Mouse (Mus musculus) hematopoietic stem cell, adult 5-6 weeks (primary cell): ENCODE results near the gene Xlr4a. TPM values are rescaled to one million over a fixed set of nuclear protein-coding genes. Genes with fewer than 3 reads are reported as not detected.

ENCODE experiments used
- total RNA-seq: library from RNA; stranded (forward); fragments of 172-1452, 232-1000 nt; gene quantifications from 2 replicates; pipeline ENCODE4 v1.2.3, GENCODE M21; 2017

The Xlr4a gene
- total RNA-seq, 1 experiment from 2014 or later = 48.7 TPM

Other genes starting within 250 kb of the Xlr4a start
- gene Cetn2, start 164.1 kb downstream of the Xlr4a start, total RNA-seq = 98.1 and 157 TPM in 2 replicates
- 16.8 and 18.1 TPM in 2 replicates for gene Nsdhl, start 163.9 kb downstream of the Xlr4a start, total RNA-seq
- 0.13 TPM in 1 of 2 replicates, not detected in the other for gene Zfp185, start 95.1 kb downstream of the Xlr4a start, total RNA-seq
- gene Pnma5, start 45.4 kb downstream of the Xlr4a start, total RNA-seq = not detected in 2 replicates
- not detected in 2 replicates for gene Pnma3, start 17.7 kb downstream of the Xlr4a start, total RNA-seq
- gene Xlr3a, start 14.6 kb upstream of the Xlr4a start, total RNA-seq = 7.7 and 7.9 TPM in 2 replicates
- 0.15 TPM in 1 of 2 replicates, not detected in the other for gene Gm14685, start 34.6 kb upstream of the Xlr4a start, total RNA-seq
- not detected in 2 replicates for gene Xlr5b, start 66.3 kb upstream of the Xlr4a start, total RNA-seq
- not detected in 2 replicates for gene DXBay18, start 67.0 kb upstream of the Xlr4a start, total RNA-seq
- 0.89 TPM in 1 of 2 replicates, not detected in the other for gene Spin2d, start 94.5 kb upstream of the Xlr4a start, total RNA-seq
- 17.2 and 18.8 TPM in 2 replicates for gene Xlr3b, start 109.7 kb upstream of the Xlr4a start, total RNA-seq
- gene Xlr4b, start 131.9 kb upstream of the Xlr4a start, total RNA-seq = 18.1 and 32.3 TPM in 2 replicates
- gene F8a, start 145.8 kb upstream of the Xlr4a start, total RNA-seq = 3.1 and 5.8 TPM in 2 replicates
- 7.6 and 17.8 TPM in 2 replicates for gene Xlr4c, start 160.7 kb upstream of the Xlr4a start, total RNA-seq
- gene Xlr3c, start 182.9 kb upstream of the Xlr4a start, total RNA-seq = not detected in 2 replicates
- not detected in 2 replicates for gene Xlr5a, start 210.5 kb upstream of the Xlr4a start, total RNA-seq
- gene Xlr5c, start 210.5 kb upstream of the Xlr4a start, total RNA-seq = not detected in 2 replicates